Mouse (Mus musculus) cerebellum, adult 11-12 months (tissue): ENCODE measurements around the gene Prkce.
A peak's percentile ranks its signal among the peaks of the same experiment; 100 is the strongest.
"Not testable (repeated sequence)": the region's sequence is repeated elsewhere in the genome, so short reads cannot be mapped to it uniquely, and the experiment has no call there.

Experiments
- DNase-seq: peaks from one replicate; pipeline ENCODE4 v3.0.0; 2022

The Prkce gene

GRCm38 (mm10) chr17:86458302-86458980 lies 290.9 kb downstream of the Prkce start:
- DNase-seq, result no peak

- DNase-seq, result no peak
Observed at GRCm38 (mm10) chr17:86460645-86461430, 293.3 kb downstream of the Prkce start.

GRCm38 (mm10) chr17:86463369-86463768 lies 295.8 kb downstream of the Prkce start:
- no peak for DNase-seq

- no peak for DNase-seq
Observed at GRCm38 (mm10) chr17:86464197-86464596, 296.6 kb downstream of the Prkce start.

- peak; percentile 94 for DNase-seq
Observed at GRCm38 (mm10) chr17:86464689-86465363, 297.2 kb downstream of the Prkce start.

- DNase-seq, result no peak
Observed at GRCm38 (mm10) chr17:86465865-86466264, 298.3 kb downstream of the Prkce start.

- DNase-seq, result no peak
Observed at GRCm38 (mm10) chr17:86466412-86466811, 298.8 kb downstream of the Prkce start.

- DNase-seq, result no peak
Observed at GRCm38 (mm10) chr17:86466871-86467270, 299.3 kb downstream of the Prkce start.

GRCm38 (mm10) chr17:86467291-86467898 lies 299.8 kb downstream of the Prkce start:
- no peak for DNase-seq

- DNase-seq, result no peak
Observed at GRCm38 (mm10) chr17:86467967-86468366, 300.4 kb downstream of the Prkce start.

GRCm38 (mm10) chr17:86470160-86470559 lies 302.6 kb downstream of the Prkce start:
- no peak for DNase-seq

- peak; percentile 66 for DNase-seq
Observed at GRCm38 (mm10) chr17:86471684-86472083, 304.1 kb downstream of the Prkce start.

- DNase-seq, result no peak
Observed at GRCm38 (mm10) chr17:86476674-86477073, 309.1 kb downstream of the Prkce start.

GRCm38 (mm10) chr17:86477401-86477800 lies 309.8 kb downstream of the Prkce start:
- DNase-seq, result not testable (repeated sequence)

- no peak for DNase-seq
Observed at GRCm38 (mm10) chr17:86479406-86479805, 311.8 kb downstream of the Prkce start.

- no peak for DNase-seq
Observed at GRCm38 (mm10) chr17:86482675-86483074, 315.1 kb downstream of the Prkce start.

GRCm38 (mm10) chr17:86484087-86484737 lies 316.6 kb downstream of the Prkce start:
- peak; percentile 65 for DNase-seq

GRCm38 (mm10) chr17:86486657-86487056 lies 319.1 kb downstream of the Prkce start:
- DNase-seq, result no peak

GRCm38 (mm10) chr17:86487450-86487849 lies 319.9 kb downstream of the Prkce start:
- no peak for DNase-seq

GRCm38 (mm10) chr17:86489827-86490226 lies 322.2 kb downstream of the Prkce start:
- no peak for DNase-seq

- no peak for DNase-seq
Observed at GRCm38 (mm10) chr17:86492376-86492775, 324.8 kb downstream of the Prkce start.

GRCm38 (mm10) chr17:86493891-86494420 lies 326.4 kb downstream of the Prkce start:
- DNase-seq, result no peak
